Mouse (Mus musculus) heart, adult 2 months (tissue): ENCODE measurements around the gene Polr3b. TPM values are rescaled to one million over a fixed set of nuclear protein-coding genes. Genes with fewer than 3 reads are reported as not detected.

ENCODE experiments used
- DNase-seq, 2 experiments: peaks; one replicate each; pipeline ENCODE4 v3.0.0; 2021
- H3K27ac ChIP-seq: fragments of 200-600 bp; 2 replicates; pipeline ENCODE4 v1.8.1; 2022
- H3K27me3 ChIP-seq: fragments of 200-500 bp; 2 replicates; pipeline ENCODE4 v1.6.1; 2012; ENCODE audit warnings: mild to moderate bottlenecking, low read length, inconsistent platforms, mixed read lengths; ENCODE audit not compliant: control insufficient read depth, insufficient read depth
- H3K36me3 ChIP-seq: fragments of 200-500 bp; 2 replicates; pipeline ENCODE4 v1.6.1; 2012; ENCODE audit warnings: low read length, inconsistent platforms; ENCODE audit not compliant: control insufficient read depth, insufficient read depth
- H3K4me1 ChIP-seq: fragments of 200-500 bp; 2 replicates; pipeline ENCODE4 v1.6.1; 2011; ENCODE audit warnings: low read length; ENCODE audit not compliant: control insufficient read depth, insufficient read depth
- H3K4me3 ChIP-seq: fragments of 200-600 bp; 2 replicates; pipeline ENCODE4 v1.8.1; 2022
- H3K79me2 ChIP-seq: fragments of 200-500 bp; replicated peaks from 2 replicates; pipeline ENCODE4 v1.6.1; 2012; ENCODE audit warnings: mild to moderate bottlenecking, inconsistent platforms, low read length, moderate library complexity, mixed read lengths; ENCODE audit not compliant: control insufficient read depth, insufficient read depth
- H3K9ac ChIP-seq: fragments of 200-500 bp; 2 replicates; pipeline ENCODE4 v1.6.1; 2012; ENCODE audit warnings: low read depth, mild to moderate bottlenecking, control low read depth, inconsistent platforms, low read length, mixed read lengths
- CTCF ChIP-seq: fragments of 200-600 bp; IDR thresholded peaks from 2 replicates; pipeline ENCODE4 v1.8.1; 2022; ENCODE audit warnings: antibody characterized with exemption, mild to moderate bottlenecking, moderate library complexity
- EP300 ChIP-seq: fragments of 200-500 bp; IDR thresholded peaks from 2 replicates; pipeline ENCODE4 v1.6.1; 2011; ENCODE audit warnings: low read depth, low read length, control low read depth; ENCODE audit not compliant: insufficient read depth
- POLR2A ChIP-seq: fragments of 200-500 bp; IDR thresholded peaks from 2 replicates; pipeline ENCODE4 v1.6.1; 2011; ENCODE audit warnings: mild to moderate bottlenecking, low read depth, low read length, control low read depth; ENCODE audit not compliant: insufficient read depth
- WGBS: fragments of 180-500 bp; shearing (Covaris S2); methylation state at CpG from one replicate; pipeline ENCODE4 v1.1.7; 2018; 5-methylcytosine and 5-hydroxymethylcytosine counted together
- intact Hi-C: fragments of 180-260 bp; cut with DNase I; formaldehyde crosslinking; loops from one replicate; pipeline ENCODE4 v1.15.1; 2025
- polyA plus RNA-seq: library from polyadenylated mRNA; depleted of rRNA; stranded (reverse); fragments of >200 nt; gene quantifications from 2 replicates; pipeline ENCODE4 v1.2.3, GENCODE M21; 2012
- total RNA-seq, 2 experiments: library from RNA; stranded (reverse); gene quantifications; 2 replicates each; pipeline ENCODE4 v1.2.3; 2021

Polr3b gene
- total and polyA plus RNA-seq, 3 experiments: 3.0 to 10.9 (median 8.9) TPM

GRCm38 (mm10) chr10:84678441-84678840, 56.3 kb downstream of the Polr3b start:
- H3K9ac ChIP-seq: no peak overlapping the region
- H3K27ac ChIP-seq: peak overlapping the region; percentile 15; the same call in 1 of the 2 replicates
- intact Hi-C loops: no loop called here

DNA sequence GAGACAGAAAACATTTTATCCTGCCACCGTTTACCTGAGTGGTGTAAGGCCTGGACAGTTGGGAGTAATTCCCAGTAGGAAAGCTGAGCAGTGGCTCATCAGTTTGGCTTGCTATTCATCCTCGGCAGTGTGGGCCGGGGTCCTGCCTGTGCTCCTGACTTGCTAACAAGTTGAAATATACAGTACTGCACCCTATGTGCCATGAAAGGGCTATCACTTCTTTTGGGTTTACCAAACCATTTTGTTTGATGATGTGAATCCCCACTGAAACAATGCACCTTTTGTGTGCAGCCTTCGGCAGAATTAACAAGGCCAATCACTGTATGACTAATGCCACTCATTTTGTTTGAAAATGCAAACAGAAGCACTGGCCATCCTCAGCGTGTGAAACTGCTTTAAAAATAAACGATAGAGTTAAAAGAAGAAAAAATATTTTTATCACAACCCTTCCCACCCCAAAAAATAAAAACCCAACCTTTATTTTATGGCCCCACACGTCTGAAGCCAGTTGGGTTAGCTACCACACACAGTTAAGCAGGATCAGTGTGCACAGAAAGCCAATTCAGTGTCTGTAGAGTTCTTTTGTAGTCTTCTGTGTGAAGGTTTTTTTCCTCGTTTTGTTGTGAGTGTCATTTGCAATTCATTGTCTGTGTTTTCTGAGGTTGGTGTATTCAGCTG, 63.5 kb downstream of the Polr3b start:
- Histone ChIP-seq H3K9ac (no peak overlapping the region), H3K36me3 (peaks cover 7% of the 10 kb centered on the region; the same call in 1 of the 2 replicates), H3K27ac (peak overlapping the region; percentile 69), H3K27me3 (no peaks in the 10 kb centered on the region), H3K79me2 (no peaks in the 10 kb centered on the region), H3K4me1 (peaks cover 15% of the 10 kb centered on the region), H3K4me3 (no peak overlapping the region; the same call in 1 of the 2 replicates)
- no peak for DNase-seq
- TF ChIP-seq EP300 (no peak), POLR2A (no peak), CTCF (no peak)
- intact Hi-C loops: no loop called here
- WGBS: 54% methylated on average over 8 of the region's 8 CpGs

More at GRCm38 (mm10) chr10:84678441-84678840, 56.3 kb downstream of the Polr3b start:
- Histone ChIP-seq H3K79me2 (no peaks in the 10 kb centered on the region), H3K36me3 (peaks cover 4% of the 10 kb centered on the region; the same call in 1 of the 2 replicates), H3K4me3 (no peak overlapping the region), H3K27me3 (no peaks in the 10 kb centered on the region), H3K4me1 (peaks cover 2% of the 10 kb centered on the region; the same call in 1 of the 2 replicates)
- no peak for DNase-seq
- WGBS: 65% methylated on average over 4 of the region's 4 CpGs
- no peak for TF ChIP-seq CTCF
- TF ChIP-seq EP300: no peak
- TF ChIP-seq POLR2A: no peak

- no peaks in the 10 kb centered on the region for H3K79me2 ChIP-seq
- peak overlapping the region; percentile 69 for H3K27ac ChIP-seq
- H3K4me1 ChIP-seq: peaks cover 15% of the 10 kb centered on the region
- intact Hi-C loops: no loop called here
- H3K4me3 ChIP-seq: no peak overlapping the region
- H3K36me3 ChIP-seq: peaks cover 5% of the 10 kb centered on the region; the same call in 1 of the 2 replicates
- DNase-seq: peak; percentile 35 to 41
- TF ChIP-seq EP300 (no peak), CTCF (no peak), POLR2A (no peak)
- H3K9ac ChIP-seq: peak overlapping the region; percentile 25; the same call in 1 of the 2 replicates
- no peaks in the 10 kb centered on the region for H3K27me3 ChIP-seq
- 26% methylated on average over 9 of the region's 9 CpGs for WGBS
These were observed 64.0 kb downstream of the Polr3b start for GRCm38 (mm10) chr10:84686122-84686497.

DNA sequence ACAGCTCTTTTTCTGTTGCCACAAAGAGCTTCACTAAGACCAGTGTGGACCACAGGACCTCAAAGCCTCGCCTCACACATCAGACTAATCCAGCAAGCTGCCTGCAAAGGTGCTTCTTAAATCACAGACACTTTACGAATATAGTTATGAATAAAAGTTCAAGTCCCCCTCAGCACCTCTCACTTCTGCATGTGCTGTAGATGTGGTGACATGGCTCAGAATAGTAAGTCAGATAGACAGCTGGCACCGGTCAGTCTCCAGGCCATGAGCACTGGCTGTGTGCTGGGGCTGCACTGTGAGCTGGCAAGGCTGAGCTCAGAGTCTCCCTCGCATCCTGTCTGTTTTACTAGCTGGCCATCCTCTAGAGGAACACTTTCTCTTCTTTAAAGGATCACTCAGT, 64.6 kb downstream of the Polr3b start:
- DNase-seq: peak in 1 of 2 experiments; percentile 62
- H3K27me3 ChIP-seq: no peaks in the 10 kb centered on the region
- peak overlapping the region; percentile 25 for H3K9ac ChIP-seq
- peaks cover 15% of the 10 kb centered on the region for H3K4me1 ChIP-seq
- peak overlapping the region; percentile 69 for H3K27ac ChIP-seq
- peaks cover 5% of the 10 kb centered on the region; the same call in 1 of the 2 replicates for H3K36me3 ChIP-seq
- intact Hi-C loops: no loop called here
- TF ChIP-seq EP300: peak; percentile 26; the same call in 1 of the 2 replicates
- no peak for TF ChIP-seq CTCF
- WGBS: 25% methylated on average over 4 of the region's 4 CpGs
- H3K4me3 ChIP-seq: no peak overlapping the region
- H3K79me2 ChIP-seq: no peaks in the 10 kb centered on the region

DNA sequence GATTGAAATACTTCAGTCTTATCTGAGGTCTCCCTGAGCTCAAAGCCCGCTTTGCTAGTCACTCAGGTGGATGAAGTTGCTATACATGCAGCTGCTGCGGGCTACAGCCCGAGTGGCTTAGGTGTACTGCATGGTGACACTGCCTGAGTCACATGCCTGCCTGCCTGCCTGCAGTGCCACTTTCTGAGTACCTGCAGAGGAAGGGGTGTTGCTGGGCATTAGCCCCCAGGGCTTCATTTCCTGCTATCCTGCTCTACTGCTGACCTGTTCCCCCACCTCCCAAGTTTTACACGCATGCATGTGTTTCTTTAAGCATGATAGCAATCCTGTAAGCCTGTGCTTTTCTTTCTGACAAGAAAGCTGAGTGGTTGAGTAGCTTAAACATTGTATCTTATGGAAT, 65.6 kb downstream of the Polr3b start:
- H3K36me3 ChIP-seq: peaks cover 5% of the 10 kb centered on the region; the same call in 1 of the 2 replicates
- intact Hi-C loops: no loop called here

DNA sequence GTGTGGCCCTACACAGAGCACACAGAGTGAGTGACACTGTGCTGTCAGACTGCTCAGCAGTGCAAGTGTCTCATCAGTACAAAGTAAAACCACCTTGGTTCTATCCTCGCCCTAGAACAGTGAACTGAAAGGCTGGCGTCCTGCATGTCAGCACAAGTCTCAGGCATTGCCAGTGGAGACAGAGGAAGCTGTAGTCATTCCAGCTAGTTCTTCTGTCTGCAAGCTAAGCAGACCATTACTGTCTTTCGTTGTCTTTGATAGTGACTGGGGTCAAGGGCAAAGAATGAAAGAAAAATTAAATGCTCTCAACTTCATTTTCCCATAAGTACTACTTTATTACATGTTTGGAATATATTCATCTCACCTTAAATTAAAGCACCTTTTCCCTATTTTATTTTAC, 67.8 kb downstream of the Polr3b start:
- Histone ChIP-seq H3K27ac (no peak overlapping the region), H3K9ac (no peak overlapping the region), H3K4me1 (peaks cover 11% of the 10 kb centered on the region), H3K27me3 (no peaks in the 10 kb centered on the region), H3K36me3 (peaks cover 2% of the 10 kb centered on the region), H3K79me2 (no peaks in the 10 kb centered on the region), H3K4me3 (no peak overlapping the region)
- WGBS: 80% methylated on average over 3 of the region's 3 CpGs
- intact Hi-C loops: no loop called here
- TF ChIP-seq CTCF (no peak), EP300 (no peak), POLR2A (no peak)
- no peak for DNase-seq

More for the DNA sequence above, 65.6 kb downstream of the Polr3b start:
- TF ChIP-seq CTCF (no peak), EP300 (no peak), POLR2A (no peak)
- H3K27ac ChIP-seq: no peak overlapping the region
- H3K79me2 ChIP-seq: no peaks in the 10 kb centered on the region
- no peak for DNase-seq
- no peaks in the 10 kb centered on the region for H3K27me3 ChIP-seq
- 93% methylated on average over 4 of the region's 4 CpGs for WGBS
- H3K4me1 ChIP-seq: peaks cover 15% of the 10 kb centered on the region
- H3K9ac ChIP-seq: no peak overlapping the region
- no peak overlapping the region for H3K4me3 ChIP-seq
